Mouse (Mus musculus): ENCODE measurements around the gene Amigo2.

DNA sequence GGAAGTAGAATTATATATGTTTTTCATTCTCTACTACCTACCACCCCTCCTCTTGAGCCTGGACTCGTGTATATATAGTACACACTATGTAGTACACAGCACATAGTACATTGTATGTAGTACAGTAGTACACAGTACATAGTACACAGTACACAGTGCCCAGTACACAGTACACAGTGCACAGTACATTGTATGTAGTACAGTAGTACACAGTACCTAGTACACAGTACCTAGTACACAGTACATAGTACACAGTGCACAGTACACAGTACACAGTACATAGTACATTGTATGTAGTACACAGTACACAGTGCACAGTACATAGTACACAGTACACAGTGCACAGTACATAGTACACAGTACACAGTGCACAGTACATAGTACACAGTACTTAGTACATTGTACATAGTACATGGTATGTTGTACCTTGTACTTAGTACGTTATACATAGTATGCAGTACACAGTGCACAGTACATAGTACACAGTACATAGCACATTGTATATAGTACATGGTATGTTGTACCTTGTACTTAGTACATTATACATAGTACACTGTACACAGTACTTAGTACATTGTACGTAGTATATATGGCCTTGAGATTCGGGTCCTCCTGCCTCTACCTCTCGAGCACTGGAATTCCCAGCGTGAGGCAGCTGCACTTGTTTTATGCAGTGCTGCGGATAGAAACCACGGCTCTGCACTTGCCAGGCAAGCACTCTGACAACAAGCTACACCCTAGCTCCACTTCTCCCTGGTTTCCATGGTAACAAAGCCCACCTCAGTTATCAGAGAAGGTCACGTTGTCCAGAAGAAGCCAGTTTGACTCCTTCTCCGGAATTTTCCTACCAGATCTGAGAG is 34.9 kb upstream of the Amigo2 start:
- TF ChIP-seq CTCF (IDR thresholded peaks at IDR 0.05; ENCODE audit: control insufficient read depth, insufficient read depth, insufficient read length) (no peak), USF1 (IDR thresholded peaks at IDR 0.05; ENCODE audit: low read depth) (no peak), MAX (IDR thresholded peaks at IDR 0.05) (no peak)

Measured in C2C12 (cell line).